Mouse (Mus musculus) cerebellum, adult 9-10 months (tissue): ENCODE results near the gene Xpr1.

Experiments used
- DNase-seq: peaks from one replicate; pipeline ENCODE4 v3.0.0; 2022

Xpr1 gene

GRCm38 (mm10) chr1:155416701-155417677 is at the start of gene Xpr1:
Gene Xpr1, minus strand, starts transcription at chr1:155417415.
- peak; percentile 95 for DNase-seq

GRCm38 (mm10) chr1:155463442-155463841 is 46.2 kb upstream of the Xpr1 start:
- no peak for DNase-seq

GRCm38 (mm10) chr1:155462582-155462981 is 45.4 kb upstream of the Xpr1 start:
- DNase-seq, result no peak

GRCm38 (mm10) chr1:155457532-155457931 is 40.3 kb upstream of the Xpr1 start:
- no peak for DNase-seq

GRCm38 (mm10) chr1:155453180-155453579 is 36.0 kb upstream of the Xpr1 start:
- peak; percentile 40 for DNase-seq

- DNase-seq, result no peak
These were observed 31.7 kb upstream of the Xpr1 start for GRCm38 (mm10) chr1:155448932-155449331.

GRCm38 (mm10) chr1:155447277-155447676 is 30.1 kb upstream of the Xpr1 start:
- no peak for DNase-seq

GRCm38 (mm10) chr1:155443115-155443514 is 25.9 kb upstream of the Xpr1 start:
- DNase-seq, result no peak

- DNase-seq, result no peak
These were observed 25.3 kb upstream of the Xpr1 start for GRCm38 (mm10) chr1:155442521-155443001.

GRCm38 (mm10) chr1:155439551-155439950 is 22.3 kb upstream of the Xpr1 start:
- DNase-seq, result no peak

GRCm38 (mm10) chr1:155438525-155438924 is 21.3 kb upstream of the Xpr1 start:
- no peak for DNase-seq

GRCm38 (mm10) chr1:155429304-155429703 is 12.1 kb upstream of the Xpr1 start:
- DNase-seq, result no peak

- no peak for DNase-seq
These were observed 10.1 kb upstream of the Xpr1 start for GRCm38 (mm10) chr1:155427126-155427865.

- DNase-seq, result no peak
These were observed 8.6 kb upstream of the Xpr1 start for GRCm38 (mm10) chr1:155425743-155426315.

GRCm38 (mm10) chr1:155425285-155425684 is 8.1 kb upstream of the Xpr1 start:
- DNase-seq, result no peak

- DNase-seq, result no peak
These were observed 6.6 kb upstream of the Xpr1 start for GRCm38 (mm10) chr1:155423801-155424200.

- DNase-seq, result no peak
These were observed 4.8 kb upstream of the Xpr1 start for GRCm38 (mm10) chr1:155422022-155422421.

- no peak for DNase-seq
These were observed 991 bp downstream of the Xpr1 start for GRCm38 (mm10) chr1:155416147-155416700.

GRCm38 (mm10) chr1:155415421-155415820 is 1.8 kb downstream of the Xpr1 start:
- peak; percentile 17 for DNase-seq

GRCm38 (mm10) chr1:155412705-155413104 is 4.5 kb downstream of the Xpr1 start:
- no peak for DNase-seq

GRCm38 (mm10) chr1:155408577-155408966 is 8.6 kb downstream of the Xpr1 start:
- no peak for DNase-seq

GRCm38 (mm10) chr1:155407697-155408576 is 9.3 kb downstream of the Xpr1 start:
- DNase-seq, result no peak
